Mouse (Mus musculus): ENCODE measurements at regions not wholly inside any gene's neighbourhood (a gene's known extent, or its start where the extent isn't known, plus 50 kb on each side); places are given as distances from the start of the nearest gene placed in this dataset.
A peak's percentile ranks its signal among the peaks of the same experiment; 100 is the strongest.
"Not testable (repeated sequence)": the region's sequence is repeated elsewhere in the genome, so short reads cannot be mapped to it uniquely, and the experiment has no call there.

DNA sequence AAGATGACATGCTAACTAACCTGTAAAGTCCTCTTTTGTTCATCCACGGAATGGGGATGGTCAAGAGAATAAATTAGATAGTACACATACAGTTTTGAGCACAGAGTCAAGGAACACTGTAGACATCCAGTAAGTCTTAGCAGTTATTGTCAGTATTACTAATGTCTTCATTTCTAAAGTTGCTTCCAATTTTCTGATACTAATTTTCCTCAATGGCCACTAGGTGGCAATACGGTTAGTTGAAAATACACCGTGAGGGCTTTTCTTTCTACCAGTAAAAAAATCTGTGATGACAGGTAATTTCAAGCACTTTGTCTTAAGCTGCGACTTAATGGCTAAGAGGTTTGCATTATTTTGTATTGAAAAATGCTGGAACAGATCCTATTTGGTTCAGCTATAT is 203.1 kb downstream of the Kif20b start:
- Histone ChIP-seq H3K9ac (replicated peaks; ENCODE audit: low read depth, low read length) (no peak overlapping the region), H3K27me3 (ENCODE audit: control insufficient read depth, insufficient read depth, low read length) (no peaks in the 10 kb centered on the region), H3K9me3 (replicated peaks; ENCODE audit: control insufficient read depth, low read length) (no peaks in the 10 kb centered on the region), H3K27ac (ENCODE audit: low read depth) (no peak overlapping the region), H3K4me3 (ENCODE audit: low read depth, low read length) (no peak overlapping the region), H3K36me3 (replicated peaks; ENCODE audit: control insufficient read depth, insufficient read depth, low read length) (no peaks in the 10 kb centered on the region), H3K4me2 (ENCODE audit: low read depth, low read length) (no peak overlapping the region), H3K4me1 (ENCODE audit: control insufficient read depth, insufficient read depth) (no peaks in the 10 kb centered on the region)
- TF ChIP-seq EP300 (IDR thresholded peaks at IDR 0.05; ENCODE audit: low read depth), result no peak
- TF ChIP-seq CTCF (IDR thresholded peaks at IDR 0.05; ENCODE audit: low read depth), result peak; percentile 49
- WGBS, result 13% methylated on average over 4 of the region's 4 CpGs
- peak; percentile 43 for DNase-seq (ENCODE audit: low spot score)
- ATAC-seq (ENCODE audit: insufficient read depth, low read depth), result no peak

- H3K4me2 ChIP-seq (ENCODE audit: low read depth, low read length), result no peak overlapping the region; the same call in 1 of the 2 replicates
- H3K4me3 ChIP-seq (ENCODE audit: low read depth, low read length), result no peak overlapping the region
- H3K27me3 ChIP-seq (ENCODE audit: control insufficient read depth, insufficient read depth, low read length), result no peaks in the 10 kb centered on the region
- DNase-seq (ENCODE audit: low spot score) (no peak), ATAC-seq (ENCODE audit: insufficient read depth, low read depth) (no peak)
- TF ChIP-seq CTCF (IDR thresholded peaks at IDR 0.05; ENCODE audit: low read depth), result no peak
- TF ChIP-seq EP300 (IDR thresholded peaks at IDR 0.05; ENCODE audit: low read depth), result no peak
- no peak overlapping the region for H3K9ac ChIP-seq (replicated peaks; ENCODE audit: low read depth, low read length)
- 65% methylated on average over 12 of the region's 12 CpGs for WGBS
- H3K36me3 ChIP-seq (replicated peaks; ENCODE audit: control insufficient read depth, insufficient read depth, low read length), result no peaks in the 10 kb centered on the region
- no peaks in the 10 kb centered on the region for H3K9me3 ChIP-seq (replicated peaks; ENCODE audit: control insufficient read depth, low read length)
- no peaks in the 10 kb centered on the region for H3K4me1 ChIP-seq (ENCODE audit: control insufficient read depth, insufficient read depth)
- H3K27ac ChIP-seq (ENCODE audit: low read depth), result no peak overlapping the region
Observed at GRCm38 (mm10) chr19:35126594-35127051, 204.5 kb downstream of the Kif20b start.

- Histone ChIP-seq H3K9me3 (replicated peaks; ENCODE audit: control insufficient read depth, low read length) (no peaks in the 10 kb centered on the region), H3K9ac (replicated peaks; ENCODE audit: low read depth, low read length) (no peak overlapping the region), H3K4me1 (ENCODE audit: control insufficient read depth, insufficient read depth) (no peaks in the 10 kb centered on the region), H3K36me3 (replicated peaks; ENCODE audit: control insufficient read depth, insufficient read depth, low read length) (no peaks in the 10 kb centered on the region), H3K27ac (ENCODE audit: low read depth) (no peak overlapping the region), H3K27me3 (ENCODE audit: control insufficient read depth, insufficient read depth, low read length) (no peaks in the 10 kb centered on the region), H3K4me2 (ENCODE audit: low read depth, low read length) (no peak overlapping the region), H3K4me3 (ENCODE audit: low read depth, low read length) (no peak overlapping the region)
- DNase-seq (ENCODE audit: low spot score) (no peak), ATAC-seq (ENCODE audit: insufficient read depth, low read depth) (no peak)
- 72% methylated on average over 3 of the region's 3 CpGs for WGBS
- TF ChIP-seq CTCF (IDR thresholded peaks at IDR 0.05; ENCODE audit: low read depth), result no peak
- TF ChIP-seq EP300 (IDR thresholded peaks at IDR 0.05; ENCODE audit: low read depth), result no peak
Observed at GRCm38 (mm10) chr19:35128104-35128503, 205.9 kb downstream of the Kif20b start.

DNA sequence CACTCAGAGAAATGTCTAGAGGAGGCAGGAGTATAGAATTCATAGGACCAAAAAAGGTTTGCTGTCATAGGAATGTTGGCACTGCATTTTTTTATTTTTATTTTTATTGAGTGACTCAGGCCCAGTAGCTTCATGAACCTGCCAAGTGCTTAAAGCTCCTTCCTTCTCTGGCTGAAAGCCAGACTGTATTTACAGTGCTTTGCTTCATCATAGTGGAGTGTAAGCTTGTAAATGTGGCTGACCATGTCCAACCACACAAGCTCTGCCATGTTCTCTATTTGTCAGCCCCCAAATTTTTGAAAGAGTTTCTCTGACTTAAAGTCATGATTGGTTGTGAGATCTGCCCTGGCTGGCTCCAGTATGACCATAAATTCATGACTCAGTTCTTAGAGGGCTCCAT is 221.0 kb downstream of the Kif20b start:
- Histone ChIP-seq H3K36me3 (replicated peaks; ENCODE audit: control insufficient read depth, insufficient read depth, low read length) (no peaks in the 10 kb centered on the region), H3K4me3 (ENCODE audit: low read depth, low read length) (no peak overlapping the region), H3K9me3 (replicated peaks; ENCODE audit: control insufficient read depth, low read length) (no peaks in the 10 kb centered on the region), H3K4me1 (ENCODE audit: control insufficient read depth, insufficient read depth) (peaks cover 4% of the 10 kb centered on the region; the same call in 1 of the 2 replicates), H3K4me2 (ENCODE audit: low read depth, low read length) (no peak overlapping the region), H3K9ac (replicated peaks; ENCODE audit: low read depth, low read length) (no peak overlapping the region), H3K27me3 (ENCODE audit: control insufficient read depth, insufficient read depth, low read length) (no peaks in the 10 kb centered on the region), H3K27ac (ENCODE audit: low read depth) (no peak overlapping the region)
- ATAC-seq (ENCODE audit: insufficient read depth, low read depth) (peak; percentile 60; the same call in 1 of the 2 replicates), DNase-seq (ENCODE audit: low spot score) (peak; percentile 31)
- TF ChIP-seq CTCF (IDR thresholded peaks at IDR 0.05; ENCODE audit: low read depth) (no peak), EP300 (IDR thresholded peaks at IDR 0.05; ENCODE audit: low read depth) (no peak)

DNA sequence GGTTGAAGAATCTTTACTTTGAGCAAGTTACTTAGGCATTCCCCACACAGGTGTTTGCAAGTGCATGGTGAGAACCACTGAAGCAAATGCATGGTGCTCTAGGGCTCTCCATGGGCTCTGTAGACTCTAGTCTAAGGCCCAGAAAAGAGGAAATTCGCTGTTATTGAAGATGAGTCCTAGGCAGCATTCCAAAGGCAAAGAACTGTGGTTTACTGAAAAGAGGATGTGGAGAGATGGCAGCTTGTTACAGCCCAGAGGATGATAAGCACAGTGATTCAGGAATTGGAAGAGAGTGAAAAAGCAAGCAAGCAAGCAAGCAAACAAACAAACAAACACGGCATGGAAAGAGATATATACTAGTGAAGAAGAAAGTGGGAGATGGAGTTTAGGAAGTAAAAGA is 221.6 kb downstream of the Kif20b start:
- TF ChIP-seq CTCF (IDR thresholded peaks at IDR 0.05; ENCODE audit: low read depth), result no peak
- no peak for TF ChIP-seq EP300 (IDR thresholded peaks at IDR 0.05; ENCODE audit: low read depth)
- no peaks in the 10 kb centered on the region for H3K27me3 ChIP-seq (ENCODE audit: control insufficient read depth, insufficient read depth, low read length)
- ATAC-seq (ENCODE audit: insufficient read depth, low read depth) (no peak), DNase-seq (ENCODE audit: low spot score) (no peak)
- WGBS, result 79% methylated on average over 2 of the region's 2 CpGs
- no peak overlapping the region for H3K27ac ChIP-seq (ENCODE audit: low read depth)
- no peak overlapping the region for H3K4me3 ChIP-seq (ENCODE audit: low read depth, low read length)
- H3K36me3 ChIP-seq (replicated peaks; ENCODE audit: control insufficient read depth, insufficient read depth, low read length), result no peaks in the 10 kb centered on the region
- peaks cover 4% of the 10 kb centered on the region; the same call in 1 of the 2 replicates for H3K4me1 ChIP-seq (ENCODE audit: control insufficient read depth, insufficient read depth)
- no peaks in the 10 kb centered on the region for H3K9me3 ChIP-seq (replicated peaks; ENCODE audit: control insufficient read depth, low read length)
- H3K4me2 ChIP-seq (ENCODE audit: low read depth, low read length), result no peak overlapping the region
- no peak overlapping the region for H3K9ac ChIP-seq (replicated peaks; ENCODE audit: low read depth, low read length)

DNA sequence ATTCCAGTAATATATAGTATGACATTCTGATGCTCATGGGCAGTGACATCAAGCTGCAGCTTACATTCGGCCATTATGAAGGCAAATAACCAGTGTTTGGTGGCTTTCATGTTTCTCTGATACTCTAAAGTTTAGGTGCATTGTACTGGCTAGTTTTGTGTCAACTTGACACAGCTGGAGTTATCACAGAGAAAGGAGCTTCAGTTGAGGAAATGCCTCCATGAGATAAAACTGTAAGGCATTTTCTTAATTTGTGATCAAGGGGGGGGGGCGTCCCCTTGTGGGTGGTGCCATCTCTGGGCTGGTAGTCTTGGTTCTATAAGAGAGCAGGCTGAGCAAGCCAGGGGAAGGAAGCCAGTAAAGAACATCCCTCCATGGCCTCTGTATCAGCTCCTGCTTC is 227.3 kb downstream of the Kif20b start:
- not testable (repeated sequence) for H3K4me1 ChIP-seq (ENCODE audit: control insufficient read depth, insufficient read depth); H3K9me3 ChIP-seq (replicated peaks; ENCODE audit: control insufficient read depth, low read length); DNase-seq (ENCODE audit: low spot score); H3K9ac ChIP-seq (replicated peaks; ENCODE audit: low read depth, low read length); H3K4me3 ChIP-seq (ENCODE audit: low read depth, low read length); H3K36me3 ChIP-seq (replicated peaks; ENCODE audit: control insufficient read depth, insufficient read depth, low read length); H3K27me3 ChIP-seq (ENCODE audit: control insufficient read depth, insufficient read depth, low read length); H3K27ac ChIP-seq (ENCODE audit: low read depth); H3K4me2 ChIP-seq (ENCODE audit: low read depth, low read length); ATAC-seq (ENCODE audit: insufficient read depth, low read depth)
- 60% methylated on average over 2 of the region's 2 CpGs for WGBS
